Mouse (Mus musculus): ENCODE results near the gene Krtdap.

DNA sequence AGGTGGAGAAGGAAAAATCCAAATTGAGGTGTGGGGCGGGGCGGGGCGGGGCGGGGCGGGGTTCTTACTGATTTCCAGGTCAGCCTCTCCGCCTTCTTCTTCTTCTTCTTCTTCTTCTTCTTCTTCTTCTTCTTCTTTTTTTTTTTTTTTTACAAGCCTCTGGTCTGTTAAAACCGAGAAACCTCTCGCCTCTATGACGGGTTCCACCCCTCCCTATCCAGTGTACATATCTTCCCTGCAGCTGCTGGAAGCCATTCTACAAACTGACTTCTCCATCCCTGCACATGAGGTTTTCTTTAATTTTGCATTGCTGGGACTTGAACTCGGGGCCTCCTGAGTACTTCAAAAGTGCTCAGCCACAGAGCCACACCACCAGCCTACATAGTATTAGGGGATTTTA lies 39.0 kb downstream of the Krtdap start:
- TF ChIP-seq CTCF (IDR thresholded peaks at IDR 0.05; ENCODE audit: low read depth): no peak
- TF ChIP-seq EP300 (IDR thresholded peaks at IDR 0.05; ENCODE audit: low read depth): no peak
